19 mouse cellular contexts compared by ENCODE assay signal in the genomic region with DNA sequence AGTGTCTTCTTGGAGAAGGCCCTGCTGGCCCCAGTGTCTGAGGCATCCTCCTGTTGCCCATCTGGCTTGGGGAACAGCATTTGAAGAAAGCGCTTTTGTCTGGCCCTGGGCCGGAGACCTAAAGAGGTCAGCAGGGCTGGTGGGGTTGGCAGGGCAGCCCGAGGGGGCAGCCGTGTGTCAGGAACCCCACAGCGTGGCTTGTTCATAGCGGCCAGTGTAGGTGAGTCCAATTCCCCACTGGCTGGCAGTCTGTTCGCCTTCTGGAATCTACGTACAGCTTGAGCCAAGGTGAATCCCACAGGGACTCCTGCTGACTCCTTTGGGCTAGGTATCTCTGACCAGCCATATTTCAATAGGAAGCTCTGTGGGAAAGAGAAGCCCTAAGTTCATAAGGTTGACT. TPM values are rescaled to one million over a fixed set of nuclear protein-coding genes. Genes with fewer than 3 reads are reported as not detected.
DNase-seq lines count a peak whose midpoint lies in the region; ATAC-seq lines count a peak whose summit lies in the region.
"Had no signal": no experiment of that assay in that cellular context is flagged by ENCODE, and none has a peak within 500 bp of the region (broad histone marks: within the 10 kb centered on the region; RNA-seq: fewer than 3 reads in every experiment).

No protein-coding gene starts in this region.

- DNase-seq in cerebellum, adult 11 months, result peak; percentile 70
- DNase-seq in cerebellum, adult 18-20 months, result peak; percentile 70 to 73
- peak; percentile 85 for DNase-seq in cerebellum, adult 9-11 months
- DNase-seq in cerebellum, postnatal 36 days, result peak; percentile 71
- DNase-seq in embryo, embryonic 10 days (ENCODE audit: low spot score), result no peak
- DNase-seq in retina, postnatal 1 day, result no peak
- DNase-seq: adrenal gland, adult 8-10 months; gastrocnemius, adult 2 months; gastrocnemius, postnatal 36 days; heart, postnatal 14 days; kidney, adult 11 months; kidney, adult 9 months had no signal

- ATAC-seq in activated CD4-positive, CD25-positive, alpha-beta regulatory T cell, adult 4 months, result no peak
- ATAC-seq: forebrain, embryonic 14.5 days; hindbrain, postnatal 0 days had no signal

RNA-seq across cellular contexts. Expression of gene Mmp21, which starts 1.1 kb away (rescaled TPM):
- polyA plus RNA-seq in activated CD4-positive, CD25-positive, alpha-beta regulatory T cell, adult 4 months (2017; shearing (Covaris generic)), result under 1 TPM in 1 of 2 experiments, not detected in 1; 0.33 TPM
- polyA plus RNA-seq: forebrain, embryonic 14.5 days; heart, embryonic 10.5 days; heart, embryonic 15.5 days; hindbrain, embryonic 13.5 days; intestine, embryonic 14.5 days had no signal

RNA-seq across cellular contexts. Expression of gene Bccip, which starts 30.4 kb away (rescaled TPM):
- polyA plus RNA-seq in activated CD4-positive, CD25-positive, alpha-beta regulatory T cell, adult 4 months (2017; shearing (Covaris generic)), result 100 to 1,000 TPM; 196 to 216 TPM

RNA-seq across cellular contexts. Expression of gene Uros, which starts 31.2 kb away (rescaled TPM):
- polyA plus RNA-seq in activated CD4-positive, CD25-positive, alpha-beta regulatory T cell, adult 4 months (2017; shearing (Covaris generic)), result 10 to 100 TPM; 22.5 to 36.3 TPM

RNA-seq across cellular contexts. Expression of gene Edrf1, which starts 41.4 kb away (rescaled TPM):
- 10 to 100 TPM; 10.2 to 11.7 TPM for polyA plus RNA-seq in activated CD4-positive, CD25-positive, alpha-beta regulatory T cell, adult 4 months (2017; shearing (Covaris generic))

Comparison
In these comparisons a context has a peak if more than half of its experiments do, and no peak if none do; other contexts are left out.
1. DNase-seq: peak in cerebellum, adult 11 months (single experiment), cerebellum, adult 18-20 months (2 of 2), cerebellum, adult 9-11 months (single experiment) and cerebellum, postnatal 36 days (2 of 2); none in embryo, embryonic 10 days (single experiment) and retina, postnatal 1 day (single experiment).